Mouse (Mus musculus) liver, postnatal 0 days (tissue): ENCODE measurements around the gene Plekho2.

Experiments
- CTCF ChIP-seq: sonication (generic); IDR thresholded peaks from 2 replicates; pipeline ENCODE4 v1.5.1; 2016; ENCODE audit warnings: antibody characterized with exemption, low read depth
- EP300 ChIP-seq: IDR thresholded peaks from 2 replicates; pipeline ENCODE4 v1.6.1; 2016; ENCODE audit warnings: antibody characterized with exemption, low read depth, mild to moderate bottlenecking

- TF ChIP-seq CTCF (no peak), EP300 (peak; percentile 98)
Measured at GRCm38 (mm10) chr9:65555001-65555405, 24.8 kb downstream of the Plekho2 start.
